Mouse (Mus musculus) CH12.LX (cell line): ENCODE data around the gene Bcl2a1a.
"Not testable (repeated sequence)": the region's sequence is repeated elsewhere in the genome, so short reads cannot be mapped to it uniquely, and the experiment has no call there.

Experiments
- CTCF ChIP-seq, 2 experiments: IDR thresholded peaks in 1 of 2; conservative IDR thresholded peaks in 1 of 2; 2 replicates each; pipeline ENCODE4 v1.5.1; 2011 to 2012; ENCODE audit warnings: low read depth in 2 of 2, low read length in 2 of 2, improper control_type of control experiment in 1 of 2, inconsistent platforms in 1 of 2, mild to moderate bottlenecking in 1 of 2, moderate library complexity in 1 of 2
- ELF1 ChIP-seq: IDR thresholded peaks from 2 replicates; pipeline ENCODE4 v1.6.1; 2014; ENCODE audit warnings: low read depth, mild to moderate bottlenecking, inconsistent platforms, low read length, improper control_type of control experiment
- EP300 ChIP-seq: IDR thresholded peaks from 2 replicates; pipeline ENCODE4 v1.6.1; 2011; ENCODE audit warnings: low read length, improper control_type of control experiment
- HCFC1 ChIP-seq: IDR thresholded peaks from 2 replicates; pipeline ENCODE4 v1.6.1; 2012; ENCODE audit warnings: low read depth, mild to moderate bottlenecking, inconsistent platforms, low read length, improper control_type of control experiment
- MAFK ChIP-seq: IDR thresholded peaks from 2 replicates; pipeline ENCODE4 v1.6.1; 2011; ENCODE audit warnings: low read length, improper control_type of control experiment; ENCODE audit not compliant: insufficient replicate concordance
- MXI1 ChIP-seq: IDR thresholded peaks from 2 replicates; pipeline ENCODE4 v1.6.1; 2011; ENCODE audit warnings: mild to moderate bottlenecking, low read depth, low read length, improper control_type of control experiment
- POLR2A ChIP-seq: IDR thresholded peaks from 2 replicates; pipeline ENCODE4 v1.6.1; 2011; ENCODE audit warnings: low read depth, mild to moderate bottlenecking, improper control_type of control experiment, low read length
- RAD21 ChIP-seq: IDR thresholded peaks from 2 replicates; pipeline ENCODE4 v1.6.1; 2011; ENCODE audit warnings: low read depth, mild to moderate bottlenecking, low read length, improper control_type of control experiment, moderate library complexity
- ZKSCAN1 ChIP-seq: IDR thresholded peaks from 2 replicates; pipeline ENCODE4 v1.6.1; 2012; ENCODE audit warnings: low read depth, inconsistent platforms, low read length, improper control_type of control experiment, borderline replicate concordance
- ZMIZ1 ChIP-seq: IDR thresholded peaks from 2 replicates; pipeline ENCODE4 v1.6.1; 2012; ENCODE audit warnings: low read depth, mild to moderate bottlenecking, inconsistent platforms, low read length, improper control_type of control experiment
- ZNF384 ChIP-seq: IDR thresholded peaks from 2 replicates; pipeline ENCODE4 v1.6.1; 2012; ENCODE audit warnings: low read depth, low read length, improper control_type of control experiment, inconsistent platforms

DNA sequence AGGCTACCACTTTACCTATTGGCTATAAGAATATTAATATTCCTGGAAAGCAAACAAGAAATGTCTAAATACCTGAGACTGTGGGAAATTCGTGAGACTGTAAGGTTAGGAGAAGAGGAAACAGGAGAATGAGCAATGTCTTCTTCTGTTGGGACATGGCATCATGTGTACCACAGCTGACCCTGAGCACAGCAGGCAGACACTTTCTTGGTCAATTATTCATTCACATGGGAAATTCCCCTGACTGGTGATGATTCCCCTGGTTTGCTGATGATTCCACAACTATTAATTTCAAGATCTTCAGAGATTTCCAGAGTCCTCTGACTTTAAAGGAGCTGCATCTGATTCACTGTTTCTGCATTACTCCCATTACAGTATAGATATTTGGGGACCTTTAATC, 3.3 kb downstream of the Bcl2a1a start:
- not testable (repeated sequence) for TF ChIP-seq POLR2A; ZMIZ1; CTCF (conservative IDR thresholded peaks at IDR 0.05 in 1 of 2, IDR thresholded peaks at IDR 0.05 in 1 of 2; ENCODE audit: low read depth in 2 of 2, low read length in 2 of 2); ZNF384; MXI1; ZKSCAN1; ELF1; HCFC1; RAD21
- TF ChIP-seq EP300 (peak; percentile 37; the same call in 1 of the 2 replicates), MAFK (0 out of 2 replicates have a peak, but pooled peaks have one; percentile 15)
